Mouse (Mus musculus) CD8-positive naive resting alpha-beta T cell, adult 2 months (primary cell): ENCODE data around the gene Rgl1.
"Not testable (repeated sequence)": the region's sequence is repeated elsewhere in the genome, so short reads cannot be mapped to it uniquely, and the experiment has no call there.

ENCODE experiments used
- DNase-seq, 2 experiments: peaks; one replicate each; pipeline ENCODE4 v3.0.0; 2022; ENCODE audit warnings: low read depth in 2 of 2, low spot score in 2 of 2

The Rgl1 gene

DNA sequence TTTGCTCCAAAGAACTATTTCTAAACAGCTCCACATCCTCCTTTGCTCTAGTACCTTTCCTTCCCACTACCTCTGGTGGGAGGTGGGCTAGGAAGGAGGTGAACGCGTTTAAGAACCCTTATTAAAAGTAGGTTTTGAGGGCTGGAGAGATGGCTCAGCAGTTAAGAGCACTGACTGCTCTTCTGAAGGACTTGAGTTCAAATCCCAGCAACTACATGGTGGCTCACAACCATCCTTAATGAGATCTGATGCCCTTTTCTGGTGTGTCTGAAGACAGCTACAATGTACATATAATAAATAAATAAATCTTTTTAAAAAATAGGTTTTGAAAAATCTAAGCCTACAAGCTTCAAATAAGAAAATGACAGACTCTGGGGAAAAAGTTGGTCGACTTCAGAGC, 19.3 kb upstream of the Rgl1 start:
- DNase-seq, result not testable (repeated sequence)

DNA sequence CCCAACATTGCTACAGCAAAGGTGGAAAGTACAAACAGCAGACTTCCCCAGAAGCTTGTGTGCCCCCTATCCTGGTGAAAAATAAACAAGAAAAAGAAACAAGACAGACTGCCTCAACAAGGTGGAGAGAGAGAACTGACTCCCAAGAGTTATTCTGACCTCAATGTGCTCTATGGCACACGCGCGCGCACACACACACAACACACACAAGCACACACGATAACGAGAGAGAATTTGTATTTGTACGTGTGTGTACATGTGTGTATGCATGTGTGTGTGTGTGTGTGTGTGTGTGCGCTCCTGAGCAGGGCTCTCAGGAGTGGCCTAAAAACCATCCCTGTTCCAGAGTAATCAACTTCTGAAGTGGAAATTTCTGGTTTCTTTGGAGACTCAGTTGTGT, 18.5 kb upstream of the Rgl1 start:
- no peak for DNase-seq

DNA sequence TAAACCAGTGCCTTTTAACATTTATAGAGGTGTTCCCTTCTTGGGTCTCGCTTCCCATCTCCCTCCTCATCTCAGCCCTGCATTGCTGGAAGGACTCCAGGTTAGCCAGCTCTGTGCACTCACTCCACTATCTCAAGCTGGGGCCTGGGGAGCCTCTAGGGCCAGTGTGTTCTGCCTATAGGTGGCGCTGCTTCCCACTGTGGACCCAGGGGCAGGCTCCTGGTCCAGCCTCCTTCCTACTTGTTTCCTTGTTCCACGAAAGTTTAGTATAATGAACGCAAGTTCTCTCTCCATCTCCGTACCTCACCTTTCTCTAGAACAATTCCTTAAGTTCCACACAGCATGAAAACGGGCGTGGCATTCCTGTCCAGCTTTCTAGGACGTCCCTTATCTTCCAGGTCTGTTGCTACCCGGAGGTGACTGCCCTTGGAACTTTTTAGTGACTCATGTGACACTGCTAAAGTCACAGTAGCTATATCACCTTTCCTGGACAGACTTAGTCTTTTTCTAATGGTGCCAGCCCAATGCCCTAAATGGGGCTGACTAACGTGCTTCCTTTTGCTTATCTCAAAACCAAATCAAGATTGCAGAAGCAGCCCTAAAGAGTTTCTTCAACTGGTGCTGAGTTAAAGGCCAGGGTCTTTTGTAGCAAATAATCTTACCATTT, 13.1 kb upstream of the Rgl1 start:
- peak; percentile 32 to 50 for DNase-seq

DNA sequence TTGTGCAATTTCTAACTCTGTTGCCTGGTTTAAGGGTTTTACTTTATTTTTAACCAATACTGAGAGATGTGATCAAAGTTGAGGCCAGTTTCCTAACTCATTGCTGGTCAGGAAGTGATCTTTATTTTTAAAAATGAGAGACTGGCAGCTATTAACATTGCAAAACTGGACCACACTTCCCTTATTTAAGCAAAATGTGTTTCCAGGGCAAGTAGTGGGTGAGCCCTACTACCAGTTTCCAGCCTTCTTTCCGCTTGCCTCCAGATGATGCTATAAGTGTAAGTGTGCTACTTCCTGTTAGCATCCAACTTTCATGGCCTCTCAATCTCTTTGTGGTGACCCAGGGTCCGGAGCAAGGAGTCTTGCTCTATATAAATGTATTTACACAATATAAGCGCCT, 8.4 kb upstream of the Rgl1 start:
- DNase-seq, result not testable (repeated sequence)

DNA sequence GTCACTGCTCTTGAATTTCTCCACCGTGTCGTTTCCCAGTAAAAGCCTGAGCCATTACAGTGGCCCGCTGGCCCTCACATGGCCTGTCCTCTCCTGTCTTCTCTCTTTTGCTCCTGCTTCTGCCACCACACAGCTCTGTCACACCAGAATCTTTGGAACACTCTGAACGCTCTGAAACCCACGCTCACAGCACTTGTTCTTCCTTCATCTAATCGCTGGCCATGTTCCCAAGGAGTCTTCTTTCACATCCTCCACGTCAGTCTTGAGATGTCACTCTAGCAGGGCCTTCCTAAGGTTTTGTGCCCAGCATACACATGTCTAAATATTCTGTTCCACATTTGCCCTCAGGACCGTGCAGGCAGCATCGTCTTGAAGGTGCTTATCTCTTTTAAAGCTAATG, 4.9 kb upstream of the Rgl1 start:
- no peak for DNase-seq

DNA sequence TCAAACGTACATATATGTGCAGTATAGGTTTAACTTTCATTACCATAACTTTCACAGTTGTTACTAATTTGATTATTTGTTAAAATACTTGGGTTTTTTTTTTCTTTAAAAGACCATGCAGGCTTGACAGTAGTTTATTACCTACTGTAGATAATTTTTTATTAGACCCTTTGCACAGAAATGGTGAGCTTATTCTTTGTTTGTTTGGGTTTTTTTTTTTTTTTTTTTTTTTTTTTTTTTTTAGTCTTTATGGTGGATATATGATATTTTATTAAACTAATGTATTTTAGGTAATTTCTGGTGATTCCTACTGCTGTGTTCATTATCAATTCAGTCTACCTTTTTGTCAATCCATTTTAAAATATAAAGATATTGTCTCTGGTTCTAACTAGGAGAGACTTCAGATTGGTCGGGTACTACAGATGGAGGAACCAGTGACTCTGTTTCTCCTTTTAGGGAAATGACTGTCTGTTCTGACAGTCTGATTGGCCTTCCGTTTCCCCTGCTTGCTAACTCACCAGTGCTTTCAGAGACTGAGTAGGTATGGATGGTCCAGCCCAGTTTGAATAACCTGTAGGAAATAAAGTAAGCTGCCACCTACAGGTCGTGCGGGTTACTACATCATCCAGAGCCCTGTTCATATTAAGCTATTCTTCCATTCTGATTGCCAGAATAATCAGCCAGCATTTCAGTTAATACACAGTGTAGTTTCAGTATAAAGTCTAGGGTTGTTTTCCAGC, 1.8 kb upstream of the Rgl1 start:
- DNase-seq, result peak; percentile 74 to 86

DNA sequence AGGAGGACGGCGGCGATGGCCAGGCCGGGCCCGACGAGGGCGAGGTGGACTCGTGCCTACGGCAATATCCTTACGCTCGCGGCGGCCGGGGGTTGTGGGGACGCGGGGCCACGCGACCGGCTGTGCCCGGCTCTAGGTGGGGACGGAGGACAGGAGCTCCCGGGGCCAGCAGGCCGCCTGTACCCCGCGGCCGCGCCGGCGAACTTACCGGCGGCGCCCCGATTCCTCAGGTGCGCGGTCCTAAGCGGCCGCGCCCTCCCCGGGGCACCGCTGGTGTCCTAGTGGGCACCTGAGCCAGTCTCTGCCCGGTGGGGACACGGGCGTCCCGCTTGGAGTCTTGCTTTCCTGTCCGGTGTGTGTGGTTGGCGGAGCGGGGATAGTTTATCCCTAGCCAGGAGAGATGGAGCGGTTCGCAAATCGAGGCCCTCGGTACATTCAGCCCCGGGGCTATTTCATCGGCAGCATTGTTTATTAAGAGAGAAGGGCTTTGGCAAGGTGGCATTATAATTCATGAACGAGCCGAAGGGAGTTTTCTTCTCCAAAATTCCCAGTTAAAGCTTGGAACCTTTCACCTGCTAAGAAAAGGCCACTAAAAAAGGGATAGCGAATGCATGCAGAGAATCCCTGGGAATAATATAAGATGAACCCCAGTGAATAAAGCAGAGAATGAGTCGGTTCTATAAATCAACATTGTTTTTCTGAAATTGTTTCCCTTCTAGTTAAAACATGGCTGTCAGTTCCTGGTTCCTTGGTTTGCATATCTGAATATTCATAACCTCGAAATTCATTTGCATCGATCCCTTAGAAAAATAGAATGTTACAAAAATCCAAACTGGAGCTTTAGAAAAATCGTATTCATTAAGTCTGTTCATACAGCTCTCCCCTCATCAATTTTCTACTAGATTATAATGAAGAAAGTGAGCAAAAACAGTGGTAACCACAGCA, 925 bp upstream of the Rgl1 start:
- DNase-seq, result peak in 1 of 2 experiments; percentile 14

DNA sequence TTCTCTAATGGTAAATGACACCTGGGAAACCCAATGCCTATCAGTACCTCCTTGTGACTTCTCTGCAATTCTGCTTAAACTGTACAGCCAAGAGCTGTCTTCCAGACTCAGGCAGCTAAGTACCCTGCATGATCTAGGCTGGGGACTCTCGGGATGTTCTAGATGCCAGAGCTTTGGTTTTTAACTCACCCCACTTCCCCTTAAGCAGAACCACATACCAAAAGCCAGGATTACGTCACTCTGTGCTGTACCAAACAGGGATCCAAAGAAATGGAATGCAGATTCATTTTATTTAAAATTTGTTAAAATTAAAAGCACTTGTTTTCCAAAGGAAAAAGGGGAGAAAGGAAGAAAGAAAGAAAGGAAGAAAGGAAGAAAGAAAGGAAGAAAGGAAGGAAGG, 4.4 kb downstream of the Rgl1 start:
- no peak for DNase-seq

DNA sequence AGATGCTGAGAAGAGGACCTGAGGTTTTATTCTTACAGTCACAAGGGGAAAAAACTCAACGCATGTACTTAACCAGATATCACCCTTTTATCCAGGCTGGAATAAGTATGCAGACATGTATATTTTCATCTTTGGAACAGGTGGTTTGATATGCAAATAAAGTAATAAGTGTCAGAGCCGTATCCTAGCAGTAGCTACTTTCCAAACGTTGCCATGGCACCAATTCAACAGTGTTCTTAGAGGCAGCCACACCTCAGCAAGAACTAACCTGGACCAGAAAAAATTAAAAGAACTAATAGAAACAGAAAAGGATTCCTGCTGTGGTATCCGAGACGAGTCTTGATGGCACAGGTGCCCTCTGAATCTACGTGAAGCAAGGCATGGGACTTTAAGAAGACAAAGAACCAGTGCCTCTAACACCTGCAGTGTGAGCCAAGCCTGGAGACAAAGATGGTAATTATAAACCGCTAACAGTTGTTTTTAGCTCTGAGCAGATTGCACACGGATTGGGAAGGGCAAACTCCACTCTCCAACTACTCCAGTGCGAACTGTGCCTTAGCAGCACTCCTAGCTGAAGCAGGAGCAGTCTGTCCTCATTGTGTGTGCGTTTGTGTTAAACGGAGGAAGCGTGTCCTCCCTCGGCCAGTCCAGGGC, 15.7 kb downstream of the Rgl1 start, which contains the start of gene Apobec4:
Gene Apobec4, plus strand, starts transcription at position 240 of the 654 bp plus-strand sequence.
- no peak for DNase-seq

DNA sequence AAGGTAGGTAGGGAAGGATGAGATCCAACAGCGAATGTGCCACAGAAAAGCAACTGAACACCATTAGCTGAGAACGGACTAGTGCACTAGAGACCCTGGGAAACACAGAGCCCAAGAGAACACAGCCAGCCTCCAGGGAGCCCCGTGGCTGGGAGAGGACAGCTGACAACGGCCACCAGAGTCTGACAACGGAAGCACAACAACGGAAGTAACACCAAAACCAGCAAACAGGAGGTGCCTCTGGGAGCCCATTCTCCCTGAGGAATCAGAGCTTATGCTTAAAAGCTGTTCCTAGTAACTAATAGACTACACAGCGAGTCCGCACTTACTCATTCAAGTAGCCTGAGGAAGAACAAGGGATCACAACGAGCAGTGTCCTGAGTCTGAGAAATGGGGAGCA, 16.9 kb downstream of the Rgl1 start:
- no peak for DNase-seq

DNA sequence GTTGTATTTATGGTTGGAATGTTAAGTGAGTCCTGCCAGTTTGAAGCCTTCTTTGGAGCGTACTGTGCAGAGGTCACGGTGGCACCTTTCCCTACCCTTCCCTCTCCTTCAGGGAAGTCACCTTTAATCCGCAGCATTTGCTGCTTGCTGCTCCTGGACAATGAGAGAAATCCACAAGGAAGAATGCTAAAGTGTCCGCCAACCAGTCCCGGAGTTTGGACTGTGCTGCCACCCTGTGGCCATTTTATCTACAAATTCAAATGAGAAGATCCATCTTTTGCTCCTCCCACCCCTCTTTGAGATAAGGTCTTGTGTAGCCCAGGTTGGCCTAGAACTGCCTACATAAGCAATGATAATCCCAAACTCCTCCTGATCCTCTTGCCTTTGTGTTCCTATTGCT, 19.7 kb downstream of the Rgl1 start:
- peak; percentile 24 to 60 for DNase-seq

DNA sequence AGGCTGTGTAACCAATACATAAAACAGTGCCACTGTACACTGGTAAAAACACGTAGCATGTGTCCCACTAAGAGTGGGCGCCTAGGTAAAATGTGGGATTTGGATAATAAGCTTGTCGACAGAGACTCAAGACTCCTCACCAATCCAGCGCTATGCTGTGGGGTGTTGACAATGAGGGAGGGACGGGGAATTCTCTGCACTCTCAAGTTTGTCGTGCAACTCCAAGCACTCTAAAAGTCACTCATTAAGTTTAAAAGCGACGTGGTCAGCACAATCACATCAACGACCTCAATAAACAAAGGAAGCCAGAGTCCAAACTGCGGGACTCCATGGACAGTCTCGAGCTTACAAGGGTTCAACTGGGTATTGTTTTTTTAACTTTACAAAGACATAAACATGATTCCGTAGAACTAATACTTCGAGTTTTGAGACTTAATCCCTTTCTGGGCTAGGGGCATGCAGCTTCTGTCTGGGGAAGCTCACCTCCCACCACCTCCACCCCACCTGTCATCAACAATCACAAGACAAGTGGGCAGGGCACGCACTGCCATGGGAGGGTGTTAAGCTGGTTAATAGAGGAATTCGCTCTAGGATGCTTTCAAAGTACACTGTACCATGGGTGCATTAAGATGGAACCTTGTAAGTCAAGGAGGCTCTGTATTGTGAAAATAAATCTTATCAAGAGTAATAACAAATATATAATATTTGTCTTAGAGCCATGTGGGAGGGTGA, 22.9 kb downstream of the Rgl1 start:
- no peak for DNase-seq

DNA sequence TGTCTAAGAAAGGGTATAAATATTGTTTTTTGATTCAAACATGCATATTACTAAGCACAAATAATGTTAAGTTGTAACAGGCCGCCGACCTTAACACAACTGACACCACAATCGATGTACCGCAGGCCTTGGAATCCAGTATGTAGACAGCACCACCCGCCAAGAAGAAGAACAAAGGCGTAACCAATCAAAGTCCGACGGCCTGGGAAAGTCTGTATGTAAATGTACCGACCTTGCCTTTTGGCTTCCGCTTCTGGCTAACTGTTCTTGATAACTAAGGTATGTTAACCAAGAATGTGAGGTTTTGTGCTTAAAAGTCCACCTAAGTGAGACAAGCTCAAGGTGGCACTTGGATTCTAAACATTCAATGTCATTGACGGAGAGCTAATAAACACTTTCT, 26.8 kb downstream of the Rgl1 start:
- DNase-seq, result no peak

DNA sequence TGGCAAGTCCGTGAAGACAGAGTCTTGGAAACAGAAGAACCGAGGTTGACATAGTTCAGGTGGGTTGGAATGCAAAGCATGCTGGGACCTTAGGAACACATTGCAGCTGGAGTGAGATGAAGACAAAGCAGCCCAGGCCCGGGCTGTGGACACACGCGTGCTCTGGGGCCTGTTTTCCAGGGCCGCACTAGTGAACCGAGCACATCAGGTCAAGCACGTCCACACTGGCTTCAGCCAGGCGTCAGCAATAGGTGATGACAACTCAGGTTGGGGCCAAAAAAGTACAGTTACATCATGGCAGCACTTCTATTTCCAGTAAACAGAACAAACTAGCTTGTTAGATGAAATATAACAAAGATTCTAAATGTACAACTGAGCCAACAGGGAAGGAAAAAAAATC, 27.4 kb downstream of the Rgl1 start:
- no peak for DNase-seq

DNA sequence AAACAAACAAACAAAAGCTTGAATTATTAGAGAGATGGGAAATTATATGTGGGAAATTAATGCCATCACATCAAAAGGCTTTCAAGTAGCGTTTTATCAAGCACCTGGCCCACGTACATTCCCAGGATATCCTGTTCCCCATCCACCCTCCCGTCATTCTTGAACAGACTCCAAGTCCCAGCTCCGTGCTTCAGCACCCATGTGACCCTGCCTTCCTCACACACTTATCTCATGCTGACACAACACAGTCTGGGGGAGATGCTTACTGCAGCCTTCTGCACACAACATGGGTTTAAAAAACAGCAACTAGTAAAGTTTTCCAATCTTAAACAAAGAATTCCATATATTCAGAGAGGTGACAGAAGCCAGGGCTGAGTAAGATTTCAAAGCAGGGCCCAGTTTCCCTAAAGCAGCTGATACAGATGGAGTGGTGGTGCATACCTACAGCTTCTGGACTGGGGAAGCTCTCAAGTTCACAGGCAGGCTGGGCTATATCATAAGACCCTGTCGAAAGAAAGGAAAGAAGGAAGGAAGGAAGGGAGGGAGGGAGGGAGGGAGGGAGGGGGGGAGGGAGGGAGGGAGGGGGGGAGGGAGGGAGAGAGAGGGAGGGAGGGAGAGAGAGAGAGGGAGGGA, 38.4 kb downstream of the Rgl1 start:
- DNase-seq, result no peak

DNA sequence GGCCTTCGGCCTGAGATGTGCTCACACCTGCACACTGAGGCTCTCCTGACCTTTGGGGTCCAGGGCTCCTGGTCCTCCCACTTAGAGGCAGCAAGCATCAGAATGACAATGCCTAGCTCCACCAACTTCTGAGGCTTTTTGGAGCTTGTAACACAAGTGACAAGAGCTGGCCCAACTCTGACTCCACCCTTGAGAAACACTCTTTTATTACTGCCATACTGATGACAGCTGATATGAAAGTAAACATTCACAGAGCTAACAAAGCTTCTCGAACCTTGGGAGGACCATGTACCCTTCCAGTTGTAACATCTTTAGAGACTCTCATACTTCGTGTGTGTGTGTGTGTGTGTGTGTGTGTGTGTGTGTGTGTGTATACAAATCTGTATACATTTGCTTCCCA, 40.1 kb downstream of the Rgl1 start:
- DNase-seq, result no peak

DNA sequence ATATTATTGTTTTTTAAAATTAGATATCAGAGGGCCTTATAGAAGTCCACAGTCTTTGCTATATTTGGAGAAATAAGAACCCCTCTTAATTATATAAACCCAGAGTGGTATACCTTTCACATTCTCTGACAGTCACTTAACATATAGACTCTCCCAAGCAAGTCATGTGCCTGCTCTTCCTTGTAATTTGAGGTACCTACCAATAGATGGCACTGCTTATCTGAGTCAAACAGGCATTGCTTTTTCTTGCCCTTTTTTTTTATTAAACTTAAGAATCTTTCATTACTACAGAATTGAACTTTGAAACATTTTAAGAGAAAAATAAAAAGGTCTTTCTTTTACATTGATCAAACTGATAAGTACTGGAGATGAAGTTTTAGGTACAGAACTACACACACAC, 41.9 kb downstream of the Rgl1 start:
- no peak for DNase-seq

DNA sequence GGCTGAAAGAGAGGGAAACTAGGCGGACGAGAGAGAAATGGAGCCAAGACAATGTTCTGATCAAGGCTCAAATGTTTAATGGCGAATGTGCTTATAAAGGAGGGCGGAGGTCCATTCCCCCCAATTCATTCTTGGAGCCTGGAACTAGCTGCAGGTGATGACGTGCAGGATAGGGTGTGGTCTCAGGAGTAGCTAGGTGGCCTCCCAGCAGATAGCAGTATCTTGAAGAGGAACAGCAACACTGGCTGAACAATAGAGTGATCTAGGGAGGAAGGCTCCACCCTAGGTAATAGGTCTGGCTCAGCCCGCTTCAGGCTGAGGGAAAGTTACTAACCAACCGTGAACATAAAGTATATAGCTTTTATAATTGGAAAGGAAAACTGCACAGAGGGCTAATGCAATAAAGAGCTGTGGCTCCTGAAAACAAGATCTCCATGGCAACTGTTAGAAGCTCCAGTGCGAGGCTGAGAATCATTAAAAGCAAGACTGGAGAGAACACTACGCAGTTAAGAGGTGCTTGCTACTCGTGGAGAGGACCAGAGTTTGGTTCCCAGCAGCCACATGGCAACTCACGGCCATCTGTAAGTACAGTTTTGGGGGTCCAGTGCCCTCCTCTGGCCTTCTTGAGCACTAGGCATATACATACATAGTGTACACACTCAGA, 44.5 kb downstream of the Rgl1 start:
- no peak for DNase-seq

DNA sequence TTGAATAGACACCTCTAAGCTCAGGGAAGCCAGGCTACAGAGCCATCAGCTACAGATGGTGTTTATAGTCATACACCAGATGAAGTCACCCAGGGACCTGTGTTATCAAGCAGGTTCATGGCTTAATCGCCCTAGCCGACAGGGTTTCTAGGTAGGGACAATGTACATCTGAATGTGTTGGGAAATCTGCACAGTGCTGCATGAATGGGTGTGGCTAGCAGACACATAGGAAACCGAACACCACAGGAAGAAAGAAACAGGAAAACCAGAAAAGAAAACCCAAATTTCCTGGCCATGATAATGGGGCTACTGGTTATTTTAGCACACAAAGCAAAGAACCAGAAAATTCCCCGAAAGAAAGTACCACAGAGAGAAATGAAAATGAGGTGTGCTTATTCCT, 45.2 kb downstream of the Rgl1 start:
- no peak for DNase-seq

DNA sequence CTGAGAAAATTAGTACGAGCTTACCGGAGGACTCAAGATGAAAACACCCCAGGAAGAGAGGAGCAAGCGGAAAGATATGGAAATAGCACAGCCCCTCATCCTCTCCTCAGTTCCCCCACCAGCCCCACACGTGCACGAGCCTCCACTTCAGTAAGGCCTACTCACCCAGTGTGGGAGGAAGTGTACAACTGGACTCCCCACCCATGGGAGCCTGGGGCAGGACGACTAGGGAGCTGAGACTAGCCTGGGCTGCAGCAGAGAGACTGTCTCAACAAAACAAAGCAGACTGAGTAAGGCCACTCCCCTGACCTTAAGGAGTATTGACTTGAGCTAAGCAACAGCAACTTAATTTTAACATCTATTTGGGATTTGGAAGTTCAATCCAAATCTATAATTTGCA, 48.0 kb downstream of the Rgl1 start:
- no peak for DNase-seq
